Mouse (Mus musculus) telencephalon, adult 2 months (tissue): ENCODE results near the gene B3gat3.
"Not testable (repeated sequence)": the region's sequence is repeated elsewhere in the genome, so short reads cannot be mapped to it uniquely, and the experiment has no call there.

Experiments used
- DNase-seq: peaks from one replicate; pipeline ENCODE4 v3.0.0-alpha.2; 2011; ENCODE audit warnings: low read depth, low spot score

Gene B3gat3

DNA sequence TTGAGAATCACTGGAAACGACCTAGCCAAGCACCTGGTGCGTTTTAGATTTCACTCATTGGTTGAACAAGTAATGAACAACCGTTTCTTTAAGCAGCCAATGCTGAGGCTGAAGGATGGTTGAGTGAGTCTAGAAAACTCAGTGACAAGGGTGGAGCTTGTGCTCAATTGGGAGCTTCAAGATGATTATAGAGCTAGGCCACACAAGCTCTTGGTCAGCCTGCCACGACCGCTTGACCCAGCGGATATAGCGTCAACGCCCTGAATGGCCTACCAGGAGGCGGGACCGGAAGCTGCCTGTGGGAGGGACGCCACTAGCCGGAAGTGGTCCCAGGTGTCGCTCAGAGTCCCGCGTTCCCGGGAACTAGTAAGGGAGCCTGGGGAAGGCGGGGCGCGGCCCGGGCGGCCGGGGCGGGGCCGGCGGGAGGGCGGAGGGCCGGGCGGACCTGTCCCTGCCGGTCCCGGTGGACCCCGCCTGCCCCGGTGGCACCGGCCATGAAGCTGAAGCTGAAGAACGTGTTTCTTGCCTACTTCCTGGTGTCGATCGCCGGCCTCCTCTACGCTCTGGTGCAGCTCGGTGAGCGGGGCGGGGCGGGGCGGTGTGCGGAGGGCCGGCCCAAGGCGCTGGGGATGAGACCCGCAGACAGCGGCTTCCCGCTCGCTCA, at the start of gene B3gat3:
Gene B3gat3 (plus strand): TSS at position 302 of the 664 bp plus-strand sequence.
- peak; percentile 88 for DNase-seq

DNA sequence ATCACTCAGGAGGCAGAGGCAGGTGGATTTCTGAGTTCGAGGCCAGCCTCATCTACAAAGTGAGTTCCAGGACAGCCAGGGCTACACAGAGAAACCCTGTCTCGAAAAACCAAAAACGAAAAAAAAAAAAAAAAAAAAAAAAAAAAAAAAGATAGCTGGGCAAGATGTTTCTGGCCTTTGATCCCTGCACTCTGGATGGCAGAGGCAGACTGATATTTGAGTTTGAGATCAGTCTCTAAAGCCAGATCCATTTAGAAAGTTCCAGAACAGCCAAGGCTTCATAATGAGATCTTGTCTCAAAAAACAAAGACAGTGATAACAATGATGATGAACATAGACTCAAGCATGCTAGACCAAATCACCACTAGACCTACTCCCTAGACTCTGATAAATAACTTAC, 49.8 kb upstream of the B3gat3 start:
- DNase-seq = not testable (repeated sequence)

DNA sequence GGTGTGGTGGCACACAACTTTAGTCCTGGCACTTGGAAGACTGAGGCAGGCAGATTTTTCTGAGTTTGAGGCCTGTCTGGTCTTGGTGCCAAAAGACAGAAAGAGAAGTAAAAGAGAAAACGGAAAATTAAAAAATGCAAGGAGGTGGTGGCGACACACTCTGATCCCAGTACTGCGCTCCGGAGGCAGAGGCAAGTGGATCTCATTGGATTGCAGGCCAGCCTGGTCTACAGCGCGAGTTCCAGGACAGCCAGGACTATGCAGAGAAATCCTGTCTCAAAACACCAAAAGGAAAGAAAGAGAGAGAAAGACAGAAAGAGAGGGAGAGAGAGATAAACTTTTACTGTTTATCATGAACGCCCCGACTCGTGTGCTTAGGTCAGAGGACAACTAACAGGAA, 49.3 kb upstream of the B3gat3 start:
- no peak for DNase-seq

DNA sequence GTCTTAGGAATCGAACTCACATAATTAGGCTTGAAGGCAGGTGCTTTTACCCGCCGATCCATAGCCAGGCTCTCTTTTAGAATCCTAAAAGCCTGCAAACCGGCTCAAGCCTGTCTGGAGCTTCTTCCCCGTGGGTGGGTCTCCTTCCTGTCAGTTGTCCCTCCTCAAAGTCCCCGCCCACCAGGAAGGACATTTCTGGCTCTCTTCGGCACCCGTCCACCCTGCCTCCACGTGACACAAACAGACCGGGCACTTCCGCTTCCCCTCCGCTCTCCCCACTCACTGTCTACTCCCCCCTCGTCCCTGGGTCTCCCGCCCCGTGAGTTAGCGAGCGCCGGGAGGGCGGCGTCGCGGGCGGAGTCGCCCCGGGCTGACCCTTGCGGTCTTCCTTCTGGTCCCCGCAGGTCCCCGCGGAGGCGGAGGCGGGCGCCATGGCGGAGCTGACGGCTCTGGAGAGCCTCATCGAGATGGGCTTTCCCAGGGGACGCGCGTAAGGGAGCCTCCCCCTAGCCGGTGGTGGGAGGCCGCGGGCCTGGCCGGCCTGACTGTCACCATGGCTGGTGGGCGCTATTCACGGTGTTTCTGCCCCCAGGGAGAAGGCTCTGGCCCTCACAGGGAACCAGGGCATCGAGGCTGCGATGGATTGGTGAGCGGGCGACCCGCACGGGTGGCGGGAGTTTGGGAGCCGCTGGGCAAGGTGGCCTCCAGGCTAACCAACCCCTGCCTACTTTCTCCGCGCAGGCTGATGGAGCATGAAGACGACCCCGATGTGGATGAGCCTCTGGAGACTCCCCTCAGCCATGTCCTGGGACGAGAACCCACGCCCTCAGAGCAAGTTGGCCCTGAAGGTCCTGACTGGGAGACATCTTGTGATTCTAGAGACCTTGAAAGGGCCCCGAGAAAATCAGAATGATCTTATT, 48.6 kb upstream of the B3gat3 start, which contains the start of gene Ubxn1:
Gene Ubxn1 (plus strand): TSS at position 230 of the 920 bp plus-strand sequence.
- DNase-seq = peak; percentile 97

DNA sequence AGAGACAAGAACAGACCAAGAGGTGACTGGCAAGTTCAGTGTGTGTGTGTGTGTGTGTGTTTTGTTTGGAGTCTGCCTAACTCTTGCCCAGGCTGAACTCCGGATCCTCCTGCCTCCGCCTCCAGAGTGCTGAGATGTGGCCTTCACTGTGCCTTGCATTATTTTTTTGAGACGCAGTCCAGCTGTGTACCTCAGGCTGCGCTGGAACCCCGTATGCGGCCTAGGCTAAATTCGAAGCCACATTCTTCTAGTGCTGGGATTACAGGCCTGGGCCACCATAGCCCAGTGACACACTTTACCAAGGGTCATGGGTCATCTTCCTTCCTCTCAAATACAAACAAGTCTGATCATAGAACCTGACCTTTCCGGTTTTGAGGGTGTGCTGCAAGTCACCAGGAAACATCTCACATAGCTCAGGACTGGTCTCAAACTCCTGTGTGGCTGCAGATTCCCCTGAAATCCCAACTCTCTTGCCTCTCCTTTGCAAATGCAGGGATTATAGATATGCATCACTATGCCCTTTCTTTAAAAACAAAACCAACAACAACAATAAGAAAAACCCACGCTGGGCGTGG, 47.8 kb upstream of the B3gat3 start:
- no peak for DNase-seq

DNA sequence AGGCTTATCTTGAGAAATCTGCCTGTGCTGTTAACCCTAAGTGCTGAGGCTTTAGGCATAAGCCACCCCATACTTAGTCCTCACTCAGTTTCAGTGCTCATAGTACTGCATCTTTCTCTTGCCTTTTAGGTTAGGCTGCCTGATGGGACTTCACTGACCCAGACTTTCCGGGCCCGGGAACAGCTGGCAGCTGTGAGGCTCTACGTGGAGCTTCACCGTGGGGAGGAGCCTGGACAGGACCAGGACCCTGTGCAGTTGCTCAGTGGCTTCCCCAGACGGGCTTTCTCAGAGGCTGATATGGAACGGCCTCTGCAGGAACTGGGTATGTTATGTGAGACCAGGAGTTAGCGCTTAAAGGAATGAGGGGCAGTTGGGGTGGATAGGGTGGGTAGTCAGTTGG, 45.1 kb upstream of the B3gat3 start:
- no peak for DNase-seq

DNA sequence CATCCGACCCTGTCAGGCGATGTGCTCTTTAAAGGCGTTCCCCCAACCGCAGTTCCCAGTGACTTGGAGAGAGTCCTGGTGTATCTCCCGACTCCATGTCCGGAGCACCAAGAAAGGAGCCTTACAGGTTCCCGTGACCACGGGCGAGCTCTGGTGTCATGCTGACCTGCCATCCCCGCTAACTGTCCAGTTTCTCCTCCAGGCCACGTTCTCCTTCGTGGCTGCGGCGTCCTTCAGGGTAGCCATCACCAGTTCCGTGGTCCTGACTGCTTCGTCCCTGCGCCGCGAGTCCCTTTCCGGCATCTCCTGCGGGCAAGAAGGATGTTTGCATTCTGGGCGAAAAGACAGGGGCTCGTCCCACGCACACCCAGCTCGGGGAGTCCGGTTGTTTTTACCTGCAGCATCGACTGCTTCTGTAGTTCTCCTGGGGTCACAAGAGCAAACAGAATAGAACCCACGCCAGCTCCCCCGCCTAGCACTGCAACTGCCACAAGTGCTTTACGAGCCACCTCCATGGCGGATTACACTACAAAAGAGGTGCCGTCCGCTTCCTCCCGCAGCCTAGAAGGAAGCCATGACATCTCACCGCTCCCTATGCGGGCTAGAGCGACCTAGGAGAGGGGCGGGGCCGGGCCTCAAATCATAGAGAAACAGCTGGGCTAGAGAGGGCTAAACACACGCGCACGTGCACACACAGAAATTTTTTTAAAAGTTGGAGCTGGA, 39.7 kb upstream of the B3gat3 start, which contains the start of gene Uqcc3:
Gene Uqcc3 (minus strand): TSS at position 613 of the 723 bp plus-strand sequence.
- peak; percentile 83 for DNase-seq

DNA sequence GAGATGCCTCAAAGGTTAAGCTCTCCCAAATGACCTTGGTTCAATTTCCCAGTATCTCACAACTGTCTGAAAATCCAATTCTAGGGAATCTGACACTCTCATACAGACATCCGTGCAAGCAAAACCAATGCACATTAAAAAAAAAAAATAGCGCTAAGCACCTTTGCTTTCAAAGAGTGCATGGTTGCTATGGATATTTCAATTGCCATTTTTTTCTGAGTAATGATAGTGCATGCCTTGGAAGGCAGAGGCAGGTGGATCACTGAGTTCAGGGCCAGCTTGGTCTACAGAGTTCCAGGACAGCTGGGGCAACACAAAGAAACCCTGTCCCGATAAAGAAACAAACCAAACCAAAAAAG, 39.2 kb upstream of the B3gat3 start:
- DNase-seq = no peak

DNA sequence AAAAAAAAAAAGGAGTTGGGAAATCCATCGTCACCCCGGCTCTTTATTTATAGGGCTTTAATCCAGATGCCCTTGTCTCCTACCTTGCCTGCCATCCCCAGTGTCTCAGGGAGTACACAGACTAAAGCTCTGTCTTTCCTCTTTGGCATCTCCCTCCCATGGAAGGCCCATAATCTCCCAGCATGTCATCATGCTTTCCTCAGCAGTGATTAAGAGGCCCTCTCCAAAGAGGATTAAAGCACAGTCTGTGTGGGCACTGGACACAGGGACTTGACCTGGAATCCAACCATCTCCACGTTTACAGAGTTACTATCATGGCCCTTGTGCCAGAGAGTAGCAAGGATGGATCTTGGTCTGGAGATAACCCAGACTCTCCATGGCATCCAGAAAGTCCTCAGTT, 36.6 kb upstream of the B3gat3 start, which contains the start of the genes Lbhd1 and Gm49403:
Gene Lbhd1 (plus strand): TSS at position 117 of the 400 bp plus-strand sequence.
Gene Gm49403 (plus strand): TSS at position 315 of the 400 bp plus-strand sequence.
- DNase-seq = no peak

DNA sequence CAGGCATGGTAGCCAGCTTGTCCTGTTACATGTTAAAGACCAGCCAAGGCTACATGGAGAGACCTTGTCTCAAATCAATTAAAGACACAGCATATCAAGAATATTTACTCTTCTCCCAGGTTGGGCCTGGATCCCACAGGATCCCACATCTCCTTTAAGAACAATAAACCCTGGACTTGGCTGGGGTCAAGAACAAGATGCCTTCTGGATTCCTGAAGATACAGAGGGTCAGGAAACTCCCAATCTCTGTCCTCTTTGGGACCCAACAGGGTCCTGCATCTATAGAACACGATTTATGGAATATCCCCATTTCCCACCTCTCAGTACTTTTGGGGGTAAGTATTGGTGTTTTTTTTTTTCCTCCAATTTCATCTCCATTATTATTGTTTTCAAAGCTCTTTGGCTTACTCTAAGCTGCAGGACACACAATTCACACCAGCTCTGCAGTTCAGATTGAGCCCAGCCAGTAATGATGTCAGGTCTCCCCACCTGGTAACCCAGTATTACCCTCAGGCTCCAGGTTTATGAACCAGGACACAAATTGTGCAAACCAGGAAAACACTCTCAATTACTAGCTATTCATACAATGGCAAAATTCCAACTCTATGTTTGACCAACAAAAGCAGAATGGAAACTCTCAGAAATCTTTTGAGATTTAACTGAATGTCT, 33.1 kb upstream of the B3gat3 start:
- no peak for DNase-seq

DNA sequence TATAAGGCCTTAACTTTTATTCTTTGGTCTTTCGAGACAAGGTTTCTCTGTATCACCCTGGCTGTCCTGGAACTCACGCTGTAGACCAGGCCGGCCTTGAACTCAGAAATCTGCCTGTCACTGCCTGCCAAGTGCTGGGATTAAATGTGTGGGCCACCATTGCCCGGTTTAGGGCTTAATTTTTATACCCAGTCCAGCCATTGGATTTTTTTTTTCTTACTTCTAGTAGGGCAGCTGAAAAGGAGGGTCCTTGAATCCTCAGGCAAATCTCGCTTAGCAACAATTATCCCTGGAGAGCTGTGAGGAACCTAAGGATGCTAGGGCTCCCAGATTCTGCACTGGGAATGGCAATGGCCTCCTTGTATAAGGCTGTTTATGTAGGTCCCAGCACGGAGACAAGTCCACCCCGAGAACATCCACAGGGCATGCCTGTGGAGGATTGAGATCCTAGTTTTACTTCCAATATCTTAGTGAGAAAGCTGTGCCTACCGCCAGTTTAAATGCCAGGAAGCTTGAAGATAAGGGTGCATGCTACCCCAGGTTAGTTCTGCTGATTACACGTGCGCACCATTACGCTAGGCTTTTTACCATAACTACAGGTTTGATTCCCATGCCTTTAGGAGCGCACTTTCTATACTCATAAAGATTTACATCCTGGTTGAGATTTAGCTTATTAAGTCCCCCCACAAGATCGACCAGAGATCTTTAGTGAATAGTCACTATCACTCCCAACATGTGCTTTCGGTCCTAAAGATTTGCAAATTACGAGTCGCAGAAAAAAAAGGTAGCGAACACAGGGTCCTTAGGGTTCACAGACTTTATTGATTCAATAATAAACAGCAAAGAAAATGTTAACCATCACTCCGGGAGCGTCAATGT, 32.4 kb upstream of the B3gat3 start:
- no peak for DNase-seq

DNA sequence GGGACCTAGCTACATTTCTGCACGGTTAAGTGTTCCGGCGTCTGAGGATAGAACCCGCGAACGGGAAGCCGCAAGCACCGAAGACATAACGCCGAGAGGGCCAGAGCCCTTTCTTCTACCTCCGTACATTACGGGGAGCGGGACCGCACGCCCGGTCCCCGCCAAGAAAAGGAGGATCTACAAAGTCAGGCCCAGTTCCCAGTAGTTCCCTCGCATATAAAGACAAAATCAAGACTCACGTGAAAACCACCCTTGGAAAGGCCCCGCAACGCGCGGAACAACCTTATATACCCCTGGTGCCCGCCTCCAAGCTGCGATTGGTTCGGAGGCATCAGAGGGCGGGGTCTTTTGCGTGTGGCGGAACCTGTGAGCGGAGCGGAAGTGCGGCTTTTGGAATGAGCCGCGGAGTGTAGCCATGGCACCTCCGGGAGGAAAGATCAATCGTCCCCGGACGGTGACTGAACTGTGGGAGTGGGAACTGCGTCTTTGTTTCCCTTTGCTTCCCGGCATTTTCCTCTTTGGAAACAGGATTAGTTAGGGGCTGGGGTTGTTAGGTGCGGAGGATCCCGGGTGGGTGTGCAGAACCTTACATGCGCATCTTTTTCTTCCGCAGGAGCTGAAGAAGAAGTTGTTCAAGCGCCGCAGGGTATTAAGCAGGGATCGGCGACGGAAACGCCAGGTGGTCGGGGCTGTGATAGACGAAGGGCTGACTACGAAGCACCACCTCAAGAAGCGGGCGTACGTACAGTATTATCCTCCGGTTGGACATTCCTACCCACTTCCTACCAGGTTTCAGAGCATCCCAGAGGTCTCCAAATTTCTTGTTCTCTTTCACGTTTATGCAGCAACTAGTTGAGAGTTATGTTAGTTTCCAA, 31.4 kb upstream of the B3gat3 start, which contains the start of the genes 1810009A15Rik and Gm49416:
Gene 1810009A15Rik (plus strand): TSS at position 343 of the 875 bp plus-strand sequence.
Gene Gm49416 (plus strand): TSS at position 416 of the 875 bp plus-strand sequence.
- peak; percentile 92 for DNase-seq

DNA sequence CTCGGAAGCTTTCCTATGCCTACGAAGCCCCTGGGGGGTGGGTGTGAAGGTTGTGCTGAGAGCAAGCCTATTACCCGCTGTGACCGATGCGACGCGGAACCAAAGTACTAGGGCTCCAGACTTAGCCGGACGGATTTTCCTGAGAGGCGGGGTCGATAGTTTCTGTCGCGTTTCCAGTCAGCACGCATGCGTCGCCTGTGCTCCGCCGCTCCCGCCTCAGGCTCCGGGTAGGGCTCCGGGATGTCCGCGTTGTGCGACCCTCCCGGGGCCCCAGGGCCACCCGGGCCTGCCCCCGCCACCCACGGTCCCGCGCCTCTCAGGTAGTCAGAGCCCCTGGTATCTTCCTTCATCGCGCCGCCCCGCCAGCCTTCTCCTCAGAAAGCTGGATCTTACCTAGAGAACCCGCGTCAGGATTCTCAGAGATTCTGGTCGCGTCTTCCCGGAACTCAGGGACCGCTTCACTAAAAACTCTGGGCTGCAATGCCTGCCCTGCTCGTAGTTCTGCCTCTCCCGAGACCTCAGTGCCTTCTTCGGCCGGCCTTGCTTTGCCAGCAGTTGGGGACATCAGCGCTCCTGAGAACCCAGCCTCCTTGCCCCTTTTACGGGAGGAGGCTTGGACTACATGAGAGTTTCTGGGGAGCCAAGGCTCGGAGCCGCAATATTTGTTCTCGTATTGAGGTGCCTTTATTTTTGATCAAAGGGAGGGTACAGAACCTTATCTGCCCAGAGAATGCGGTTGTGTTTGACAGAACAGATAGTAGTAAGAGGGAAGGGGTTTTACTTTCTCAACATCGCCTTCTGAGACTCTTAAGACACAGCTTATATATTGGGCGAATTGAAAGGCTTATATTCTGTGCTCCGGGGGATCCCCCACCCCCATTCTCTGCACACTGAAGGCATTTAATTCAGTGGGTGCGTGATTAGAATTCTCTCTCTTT, 27.1 kb upstream of the B3gat3 start, which contains the start of gene Ints5:
Gene Ints5 (plus strand): TSS at position 177 of the 938 bp plus-strand sequence.
- DNase-seq = peak; percentile 87

DNA sequence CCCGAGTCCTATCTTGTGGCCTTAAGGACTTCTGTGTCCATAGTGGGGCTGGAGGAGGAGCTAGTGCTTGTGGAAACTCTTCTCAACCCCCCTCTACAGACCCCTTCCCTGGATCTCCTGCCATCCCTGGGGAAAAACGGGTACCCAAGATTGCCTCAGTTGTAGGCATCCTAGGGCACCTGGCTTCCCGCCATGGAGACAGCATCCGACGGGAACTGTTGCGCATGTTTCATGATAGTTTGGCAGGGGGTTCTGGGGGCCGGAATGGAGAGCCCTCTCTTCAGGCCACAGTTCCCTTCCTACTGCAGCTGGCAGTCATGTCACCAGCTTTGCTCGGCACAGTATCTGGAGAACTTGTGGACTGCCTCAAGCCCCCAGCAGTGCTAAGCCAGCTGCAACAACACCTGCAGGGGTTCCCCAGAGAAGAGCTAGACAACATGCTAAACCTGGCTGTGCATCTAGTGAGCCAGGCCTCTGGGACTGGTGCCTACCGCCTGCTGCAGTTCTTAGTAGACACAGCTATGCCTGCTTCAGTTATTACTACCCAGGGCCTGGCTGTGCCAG, 24.7 kb upstream of the B3gat3 start:
- DNase-seq = no peak

DNA sequence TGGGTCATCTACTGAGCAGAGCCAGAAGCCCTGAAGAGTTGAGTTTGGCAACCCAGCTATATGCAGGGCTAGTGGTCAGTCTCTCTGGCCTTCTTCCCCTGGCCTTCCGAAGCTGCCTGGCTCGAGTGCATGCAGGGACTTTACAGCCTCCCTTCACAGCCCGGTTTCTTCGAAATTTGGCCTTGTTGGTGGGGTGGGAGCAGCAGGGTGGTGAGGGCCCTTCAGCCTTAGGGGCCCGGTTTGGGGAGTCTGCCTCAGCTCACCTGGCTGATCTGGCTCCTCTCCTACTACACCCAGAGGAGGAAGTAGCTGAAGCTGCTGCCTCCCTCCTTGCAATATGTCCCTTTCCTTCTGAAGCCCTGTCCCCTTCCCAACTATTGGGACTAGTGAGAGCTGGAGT, 23.9 kb upstream of the B3gat3 start:
- DNase-seq = not testable (repeated sequence)

DNA sequence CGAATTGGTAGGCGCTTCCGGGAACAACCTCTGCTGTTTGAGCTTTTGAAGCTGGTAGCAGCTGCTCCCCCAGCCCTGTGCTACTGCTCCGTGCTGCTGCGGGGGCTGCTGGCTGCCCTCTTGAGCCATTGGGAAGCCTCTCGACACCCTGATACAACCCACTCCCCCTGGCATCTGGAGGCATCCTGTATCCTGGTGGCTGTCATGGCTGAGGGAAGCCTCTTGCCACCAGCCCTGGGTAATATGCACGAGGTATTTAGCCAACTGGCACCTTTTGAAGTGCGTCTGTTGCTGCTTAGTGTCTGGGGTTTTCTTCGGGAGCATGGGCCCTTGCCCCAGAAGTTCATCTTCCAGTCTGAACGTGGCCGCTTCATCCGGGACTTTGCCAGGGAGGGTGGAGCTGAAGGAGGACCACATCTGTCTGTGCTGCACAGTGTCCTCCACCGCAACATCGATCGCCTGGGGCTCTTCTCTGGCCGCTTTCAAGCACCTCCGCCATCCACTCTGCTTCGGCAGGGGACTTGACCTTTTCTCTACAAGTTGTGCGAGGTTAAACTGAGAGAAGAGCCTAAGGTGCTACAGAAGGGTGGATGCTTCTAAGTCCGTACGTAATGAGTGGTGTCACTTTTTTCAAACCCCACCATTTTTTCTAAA, 22.8 kb upstream of the B3gat3 start:
- not testable (repeated sequence) for DNase-seq
